Mouse (Mus musculus) forebrain, embryonic 12.5 days (tissue): Measurements from ENCODE around the gene Gm6583. TPM values are rescaled to one million over a fixed set of nuclear protein-coding genes. Genes with fewer than 3 reads are reported as not detected.

ENCODE experiments used
- ATAC-seq: fragments of 200-750 bp; cut with Nextera tagmentation; 2 replicates; pipeline ENCODE4 v1.8.0; 2017; ENCODE audit warnings: moderate TSS enrichment; ENCODE audit not compliant: low FRiP score
- H3K27ac ChIP-seq: fragments of 300-500 bp; sonication (generic); 2 replicates; pipeline ENCODE4 v1.5.1; 2016; ENCODE audit warnings: mild to moderate bottlenecking
- H3K27me3 ChIP-seq: fragments of 300-500 bp; sonication (generic); 2 replicates; pipeline ENCODE4 v1.6.1; 2016; ENCODE audit warnings: mild to moderate bottlenecking
- H3K36me3 ChIP-seq: fragments of 300-500 bp; sonication (generic); replicated peaks from 2 replicates; pipeline ENCODE4 v1.6.1; 2016; ENCODE audit warnings: mild to moderate bottlenecking
- H3K4me1 ChIP-seq: fragments of 300-500 bp; sonication (generic); 2 replicates; pipeline ENCODE4 v1.6.1; 2016
- H3K4me2 ChIP-seq: fragments of 300-500 bp; sonication (generic); 2 replicates; pipeline ENCODE4 v1.6.1; 2016; ENCODE audit warnings: mild to moderate bottlenecking, moderate library complexity
- H3K4me3 ChIP-seq: fragments of 300-500 bp; sonication (generic); replicated peaks from 2 replicates; pipeline ENCODE4 v1.5.1; 2016; ENCODE audit warnings: mild to moderate bottlenecking
- H3K9ac ChIP-seq: fragments of 300-500 bp; sonication (generic); 2 replicates; pipeline ENCODE4 v1.6.1; 2016; ENCODE audit warnings: mild to moderate bottlenecking
- H3K9me3 ChIP-seq: fragments of 300-500 bp; sonication (generic); 2 replicates; pipeline ENCODE4 v1.6.1; 2016
- WGBS: fragments of 180-500 bp; shearing (Covaris S2); methylation state at CpG from one replicate; pipeline ENCODE4 v1.1.7; 2016; 5-methylcytosine and 5-hydroxymethylcytosine counted together
- polyA plus RNA-seq: library from polyadenylated mRNA; unstranded; fragments of >200 nt; fragmentation: Nextera tagmentation; extraction: Ambion mirVana; gene quantifications from 2 replicates; pipeline ENCODE4 v1.2.1, GENCODE M21; 2016

The Gm6583 gene
- 0.22 and 0.31 TPM in 2 replicates for polyA plus RNA-seq

DNA sequence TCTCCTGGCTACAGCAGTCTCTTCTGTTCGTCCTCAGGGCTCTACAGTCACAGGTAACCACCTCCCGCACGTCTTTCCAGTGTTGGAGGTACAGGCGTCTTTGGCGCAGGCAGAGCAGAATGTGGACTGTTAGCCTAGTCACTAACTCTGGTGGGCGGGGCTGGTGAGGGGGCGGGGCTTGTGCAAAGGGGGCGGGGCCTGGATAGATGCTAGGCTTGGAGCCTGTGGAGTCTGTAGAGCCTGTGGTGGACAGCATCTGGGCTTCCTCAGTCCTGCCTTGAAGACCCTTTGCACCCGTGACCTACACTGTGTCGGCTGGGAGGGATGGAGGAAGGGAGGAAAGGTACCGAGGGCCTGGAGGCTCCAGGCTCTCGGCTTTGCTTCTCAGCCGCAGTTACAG is at the start of gene Gm6583:
Gene Gm6583, minus strand, starts transcription at position 124 of the 400 bp plus-strand sequence.
- Histone ChIP-seq H3K4me2 (no peak within 1 kb of the TSS), H3K36me3 (peaks cover 71% of the 10 kb centered on the region), H3K27ac (no peak within 1 kb of the TSS), H3K9ac (no peak within 1 kb of the TSS), H3K4me3 (no peak within 1 kb of the TSS), H3K4me1 (no peaks in the 10 kb centered on the region), H3K27me3 (no peaks in the 10 kb centered on the region), H3K9me3 (no peaks in the 10 kb centered on the region)
- no peak for ATAC-seq
- 62% methylated on average over 13 of the region's 13 CpGs for WGBS

DNA sequence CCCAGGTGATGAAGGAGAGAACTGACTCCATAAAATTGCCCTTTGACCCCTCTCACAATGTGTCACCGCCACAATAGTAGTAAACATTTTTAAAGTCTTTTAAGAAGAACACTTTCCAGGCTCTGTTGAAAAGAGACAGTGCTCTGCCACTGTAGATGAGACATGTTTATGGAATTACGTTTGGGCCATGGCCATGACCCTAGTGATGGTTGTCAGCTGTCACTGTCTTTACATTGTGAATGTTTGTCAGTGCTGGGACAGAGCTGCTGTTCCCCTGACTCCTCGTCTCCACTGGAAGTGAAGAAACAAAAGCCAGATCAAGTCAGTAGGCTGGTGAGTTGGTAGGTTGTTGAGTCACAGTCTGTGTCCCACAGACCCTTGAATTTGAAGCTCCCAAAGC is 46.6 kb upstream of the Gm6583 start:
- 81% methylated on average over 3 of the region's 3 CpGs for WGBS
- no peak overlapping the region for H3K27ac ChIP-seq
- H3K9ac ChIP-seq = no peak overlapping the region
- H3K27me3 ChIP-seq = 0 out of 2 replicates have a peak, but pooled peaks cover 8% of the 10 kb centered on the region
- no peak overlapping the region for H3K4me2 ChIP-seq
- no peak for ATAC-seq
- H3K9me3 ChIP-seq = no peaks in the 10 kb centered on the region
- no peaks in the 10 kb centered on the region for H3K36me3 ChIP-seq
- H3K4me1 ChIP-seq = no peaks in the 10 kb centered on the region
- no peak overlapping the region for H3K4me3 ChIP-seq

DNA sequence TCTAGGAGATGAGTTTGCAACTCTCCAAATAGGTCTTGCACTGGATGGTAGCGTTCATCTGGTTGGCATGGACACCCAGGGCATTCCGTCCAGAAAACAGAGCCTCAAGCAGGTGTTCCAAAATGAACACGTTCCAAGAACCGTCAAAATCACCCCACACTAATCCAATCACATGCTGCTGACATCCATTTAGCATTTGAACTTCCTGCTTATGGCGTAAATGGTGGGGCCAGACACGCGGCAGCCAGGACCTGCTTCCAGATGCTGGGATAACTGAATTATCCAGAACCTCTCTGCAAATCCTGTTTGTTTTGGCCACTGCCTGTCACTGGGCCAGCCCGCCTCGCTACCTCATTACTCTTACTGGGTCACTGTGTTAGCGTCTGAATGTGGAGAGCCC is 43.5 kb upstream of the Gm6583 start:
- Histone ChIP-seq H3K4me1 (peaks cover 15% of the 10 kb centered on the region), H3K4me2 (no peak overlapping the region), H3K27me3 (0 out of 2 replicates have a peak, but pooled peaks cover 3% of the 10 kb centered on the region), H3K9me3 (no peaks in the 10 kb centered on the region), H3K27ac (no peak overlapping the region), H3K4me3 (no peak overlapping the region), H3K36me3 (no peaks in the 10 kb centered on the region), H3K9ac (no peak overlapping the region)
- 79% methylated on average over 10 of the region's 10 CpGs for WGBS
- no peak for ATAC-seq

DNA sequence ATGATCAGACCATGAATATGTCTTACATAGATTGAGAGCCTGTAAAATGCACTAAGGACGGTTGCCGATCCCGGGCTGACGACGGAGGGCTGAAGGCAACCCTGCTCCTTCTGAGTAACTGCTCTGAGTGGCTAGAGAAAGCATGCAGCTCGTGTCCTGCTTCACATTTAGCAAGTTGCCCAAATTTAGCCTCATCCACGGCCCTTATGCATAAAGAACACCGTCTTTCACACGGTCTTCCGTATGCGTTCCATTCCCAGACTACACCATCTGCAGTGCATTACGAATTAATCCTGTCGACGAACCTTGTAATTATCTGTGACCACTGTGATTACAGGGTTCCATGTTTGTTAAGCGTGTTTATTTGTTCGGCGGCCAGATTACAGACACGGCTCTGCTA is 40.2 kb upstream of the Gm6583 start:
- ATAC-seq = no peak
- no peak overlapping the region for H3K9ac ChIP-seq
- H3K27me3 ChIP-seq = no peaks in the 10 kb centered on the region; the same call in 1 of the 2 replicates
- H3K4me1 ChIP-seq = peaks cover 40% of the 10 kb centered on the region
- H3K36me3 ChIP-seq = peaks cover 8% of the 10 kb centered on the region
- 73% methylated on average over 18 of the region's 18 CpGs for WGBS
- peak overlapping the region; percentile 93 for H3K27ac ChIP-seq
- H3K4me2 ChIP-seq = no peak overlapping the region
- H3K9me3 ChIP-seq = no peaks in the 10 kb centered on the region
- no peak overlapping the region for H3K4me3 ChIP-seq

DNA sequence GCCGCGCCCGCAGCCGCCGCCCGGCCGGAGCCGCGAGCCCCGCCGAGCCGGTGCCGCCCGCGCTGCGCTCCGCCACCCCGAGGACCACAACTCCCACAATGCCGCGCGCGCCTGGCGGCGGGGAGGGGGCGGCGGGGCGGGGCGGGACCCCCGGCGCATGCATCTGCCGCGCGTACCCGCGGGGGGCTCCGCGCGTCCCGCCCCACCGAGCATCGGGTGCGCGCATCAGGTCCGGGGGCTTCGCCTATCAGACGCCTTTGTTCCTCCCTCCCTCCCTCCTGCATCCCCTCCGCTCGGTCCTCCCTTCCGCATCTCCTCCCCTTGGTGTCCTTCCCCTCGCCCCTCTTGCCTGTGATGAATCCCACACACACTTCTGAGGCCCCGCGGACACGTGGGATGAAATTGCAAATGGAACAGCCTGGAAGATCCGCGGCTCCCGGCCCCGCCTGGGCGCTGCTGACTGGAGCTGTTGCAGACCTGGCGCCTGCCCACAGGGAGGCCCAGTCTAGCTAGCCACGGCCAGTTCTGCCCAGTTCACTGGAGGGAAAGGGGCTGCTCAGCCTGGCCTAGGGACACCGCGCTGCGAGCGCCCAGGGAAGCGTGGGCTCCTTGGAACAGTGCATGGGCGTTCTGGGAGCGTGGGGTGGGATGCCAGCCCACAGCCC is 39.1 kb upstream of the Gm6583 start, which contains the start of gene Asphd2:
Gene Asphd2, minus strand, starts transcription at position 88 of the 665 bp plus-strand sequence.
- peak within 1 kb of the TSS; percentile 93 for H3K27ac ChIP-seq
- H3K27me3 ChIP-seq = no peaks in the 10 kb centered on the region; the same call in 1 of the 2 replicates
- H3K36me3 ChIP-seq = peaks cover 14% of the 10 kb centered on the region
- 1% methylated on average over 22 of the region's 67 CpGs for WGBS
- peak; percentile 86 for ATAC-seq
- H3K9ac ChIP-seq = peak within 1 kb of the TSS; percentile 74
- peak within 1 kb of the TSS; percentile 73 for H3K4me3 ChIP-seq
- peak within 1 kb of the TSS; percentile 78 for H3K4me2 ChIP-seq
- peaks cover 43% of the 10 kb centered on the region for H3K4me1 ChIP-seq
- H3K9me3 ChIP-seq = no peaks in the 10 kb centered on the region

DNA sequence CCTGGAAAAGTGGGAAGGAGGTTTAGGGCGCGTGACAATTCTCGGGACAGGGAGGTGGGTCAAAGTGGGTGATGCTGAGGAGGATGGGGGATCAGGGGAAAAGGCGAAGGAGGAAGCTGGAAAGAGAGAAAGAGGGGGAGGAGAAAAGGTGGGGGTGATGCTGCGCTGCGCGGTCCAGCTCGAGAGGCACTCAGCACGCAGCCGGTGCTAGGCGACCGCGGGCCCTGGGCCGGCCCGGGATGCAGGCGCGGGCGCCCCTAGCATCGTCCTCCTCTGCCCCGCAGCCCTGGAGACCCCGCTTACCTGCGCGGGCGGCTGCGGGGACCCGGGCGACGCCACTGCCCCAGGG is 38.6 kb upstream of the Gm6583 start:
- Histone ChIP-seq H3K4me3 (peak overlapping the region; percentile 73), H3K36me3 (peaks cover 14% of the 10 kb centered on the region), H3K27ac (peak overlapping the region; percentile 93), H3K27me3 (no peaks in the 10 kb centered on the region; the same call in 1 of the 2 replicates), H3K4me2 (peak overlapping the region; percentile 78), H3K9me3 (no peaks in the 10 kb centered on the region), H3K9ac (peak overlapping the region; percentile 74), H3K4me1 (peaks cover 43% of the 10 kb centered on the region)
- WGBS = 0% methylated on average over 26 of the region's 28 CpGs
- ATAC-seq = peak; percentile 82

DNA sequence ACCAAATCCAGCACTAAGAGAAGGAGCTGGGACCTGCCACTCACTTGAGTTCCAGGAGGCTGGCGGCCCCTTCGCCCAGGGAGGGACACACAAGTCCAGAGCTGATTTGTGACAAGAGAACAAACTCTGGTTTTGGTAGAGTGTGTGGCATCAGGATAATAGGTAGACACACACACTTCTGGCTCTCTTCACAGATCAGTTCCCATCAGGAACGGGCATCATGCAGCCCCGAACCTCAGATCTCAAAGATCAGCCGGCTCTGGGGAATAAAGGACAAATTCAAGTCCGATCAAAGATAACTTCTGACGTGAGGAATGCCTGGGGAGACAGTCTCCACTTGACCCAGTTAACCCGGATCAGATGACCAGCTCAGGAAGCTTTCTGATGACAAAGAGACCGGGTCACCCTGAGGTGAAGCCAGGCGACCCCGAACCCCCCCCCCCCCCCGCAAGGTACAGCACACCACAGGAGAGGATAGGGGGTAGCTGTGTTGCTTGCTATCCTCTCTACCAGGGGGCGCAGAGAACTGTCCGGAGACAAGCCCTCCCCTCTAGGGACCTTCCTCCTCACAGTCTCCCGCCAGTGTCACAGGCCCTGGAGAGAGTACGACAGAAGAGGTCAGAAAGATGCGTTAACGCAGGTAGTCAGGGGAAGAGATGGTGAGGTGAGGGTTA is 38.0 kb upstream of the Gm6583 start:
- no peaks in the 10 kb centered on the region; the same call in 1 of the 2 replicates for H3K27me3 ChIP-seq
- H3K4me2 ChIP-seq = peak overlapping the region; percentile 78
- H3K36me3 ChIP-seq = peaks cover 14% of the 10 kb centered on the region
- peak; percentile 36 for ATAC-seq
- no peaks in the 10 kb centered on the region for H3K9me3 ChIP-seq
- H3K27ac ChIP-seq = no peak overlapping the region
- H3K4me3 ChIP-seq = peak overlapping the region; percentile 73
- 10% methylated on average over 17 of the region's 18 CpGs for WGBS
- H3K9ac ChIP-seq = peak overlapping the region; percentile 74
- H3K4me1 ChIP-seq = peaks cover 43% of the 10 kb centered on the region

DNA sequence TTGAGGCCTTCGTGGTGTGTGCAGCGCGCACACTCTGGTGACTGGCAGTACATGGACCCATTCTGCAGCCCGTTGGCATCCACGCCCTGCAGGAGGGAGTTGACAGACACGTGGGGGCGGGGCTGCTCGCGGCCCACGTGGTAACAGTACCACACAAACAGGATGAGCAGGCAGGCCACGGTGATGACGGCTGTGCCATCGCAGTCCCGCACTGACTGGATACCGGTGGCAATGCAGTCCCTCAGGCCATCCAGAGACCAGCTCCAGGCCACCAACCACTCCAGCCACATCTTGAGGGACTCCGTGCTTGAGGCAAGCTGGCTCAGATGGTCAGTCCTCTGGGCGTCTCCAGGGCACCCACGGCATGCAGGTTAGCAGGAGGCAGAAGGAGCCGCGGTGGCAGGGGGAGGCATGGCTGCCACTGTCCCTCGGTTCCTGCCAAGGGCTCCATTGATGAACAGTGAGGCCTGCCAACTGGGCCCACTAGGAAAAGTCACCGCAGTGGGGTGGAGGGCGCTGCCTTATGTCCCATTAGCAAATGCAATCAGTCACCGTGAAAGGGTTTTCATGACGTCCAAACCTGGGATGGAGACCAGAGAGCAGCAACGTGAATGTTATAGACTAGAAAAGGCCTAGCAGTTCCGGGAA is 36.0 kb upstream of the Gm6583 start:
- Histone ChIP-seq H3K4me1 (peaks cover 43% of the 10 kb centered on the region), H3K9me3 (no peaks in the 10 kb centered on the region), H3K27ac (no peak overlapping the region), H3K4me3 (no peak overlapping the region), H3K27me3 (no peaks in the 10 kb centered on the region; the same call in 1 of the 2 replicates), H3K36me3 (peaks cover 27% of the 10 kb centered on the region), H3K9ac (no peak overlapping the region), H3K4me2 (no peak overlapping the region)
- 76% methylated on average over 27 of the region's 27 CpGs for WGBS
- no peak for ATAC-seq

DNA sequence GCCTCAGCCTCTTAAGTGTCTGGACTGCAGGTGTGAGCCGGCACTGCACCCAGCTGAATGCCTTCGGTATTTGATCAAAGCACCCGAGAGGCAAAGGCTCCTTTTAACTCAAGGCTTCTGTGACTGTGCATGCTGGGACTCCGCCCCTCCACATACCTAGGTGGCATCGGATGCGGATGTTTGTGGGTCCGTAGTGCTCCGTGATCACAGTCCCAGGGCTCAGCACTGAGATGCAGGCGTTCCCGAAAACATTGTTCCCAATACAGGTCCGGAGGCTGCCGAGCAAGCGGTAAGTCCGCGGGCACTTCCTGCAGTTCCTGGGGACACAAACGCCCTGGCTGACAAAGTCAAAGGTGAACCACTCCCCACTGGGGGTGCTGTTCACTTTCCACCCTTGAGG is 35.2 kb upstream of the Gm6583 start:
- ATAC-seq = no peak
- H3K4me1 ChIP-seq = peaks cover 41% of the 10 kb centered on the region
- WGBS = 68% methylated on average over 16 of the region's 16 CpGs
- H3K4me2 ChIP-seq = no peak overlapping the region
- H3K4me3 ChIP-seq = no peak overlapping the region
- H3K9me3 ChIP-seq = no peaks in the 10 kb centered on the region
- H3K36me3 ChIP-seq = peaks cover 35% of the 10 kb centered on the region
- H3K9ac ChIP-seq = no peak overlapping the region
- no peak overlapping the region for H3K27ac ChIP-seq
- no peaks in the 10 kb centered on the region; the same call in 1 of the 2 replicates for H3K27me3 ChIP-seq

DNA sequence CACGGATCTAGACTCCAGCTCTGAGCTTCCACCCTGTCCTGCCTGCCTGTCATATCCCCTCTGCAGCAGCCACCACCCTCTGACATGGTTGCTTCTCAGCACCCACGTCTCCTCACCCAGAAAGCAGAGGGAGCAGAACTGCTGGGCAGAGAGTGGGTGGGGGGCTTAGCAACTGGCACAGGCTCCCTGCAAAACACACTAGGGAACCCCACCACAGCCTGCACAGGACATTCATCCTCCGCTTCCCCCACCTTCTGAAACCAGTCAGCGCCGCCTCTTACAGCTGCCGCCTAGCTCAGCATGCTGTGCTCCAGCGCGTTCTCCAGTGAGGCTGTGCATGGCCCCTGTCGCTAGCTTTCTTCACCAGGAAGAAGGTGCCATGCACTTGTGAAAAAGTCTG is 33.5 kb upstream of the Gm6583 start:
- 85% methylated on average over 9 of the region's 9 CpGs for WGBS

DNA sequence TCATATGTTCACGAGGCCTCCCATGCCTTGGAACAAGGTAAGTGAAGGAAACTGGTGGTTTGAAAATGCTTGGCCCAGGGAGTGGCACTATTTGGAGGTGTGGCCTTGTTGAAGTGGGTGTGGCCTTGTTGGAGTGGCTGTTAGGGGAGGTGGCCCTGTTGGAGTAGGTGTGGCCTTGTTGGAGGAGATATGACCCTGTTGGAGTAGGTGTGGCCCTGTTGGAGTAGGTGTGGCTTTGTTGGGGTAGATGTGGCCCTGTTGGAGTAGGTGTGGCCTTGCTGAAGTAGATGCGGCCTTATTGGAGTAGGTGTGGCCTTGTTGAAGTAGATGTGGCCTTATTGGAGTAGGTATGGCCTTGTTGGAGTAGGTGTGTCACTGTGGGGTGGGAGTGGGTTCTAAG is 30.1 kb upstream of the Gm6583 start:
- no peaks in the 10 kb centered on the region for H3K27me3 ChIP-seq
- H3K27ac ChIP-seq = no peak overlapping the region
- no peak for ATAC-seq
- peaks cover 41% of the 10 kb centered on the region for H3K36me3 ChIP-seq
- H3K4me3 ChIP-seq = no peak overlapping the region
- H3K9ac ChIP-seq = no peak overlapping the region
- WGBS = 82% methylated on average over 2 of the region's 2 CpGs
- no peak overlapping the region for H3K4me2 ChIP-seq
- H3K4me1 ChIP-seq = peaks cover 9% of the 10 kb centered on the region
- H3K9me3 ChIP-seq = no peaks in the 10 kb centered on the region

More for the DNA sequence above, 33.5 kb upstream of the Gm6583 start:
- Histone ChIP-seq H3K9ac (no peak overlapping the region), H3K9me3 (no peaks in the 10 kb centered on the region), H3K4me2 (no peak overlapping the region), H3K27ac (no peak overlapping the region), H3K36me3 (peaks cover 48% of the 10 kb centered on the region), H3K27me3 (no peaks in the 10 kb centered on the region; the same call in 1 of the 2 replicates), H3K4me1 (peaks cover 29% of the 10 kb centered on the region), H3K4me3 (no peak overlapping the region)
- no peak for ATAC-seq

DNA sequence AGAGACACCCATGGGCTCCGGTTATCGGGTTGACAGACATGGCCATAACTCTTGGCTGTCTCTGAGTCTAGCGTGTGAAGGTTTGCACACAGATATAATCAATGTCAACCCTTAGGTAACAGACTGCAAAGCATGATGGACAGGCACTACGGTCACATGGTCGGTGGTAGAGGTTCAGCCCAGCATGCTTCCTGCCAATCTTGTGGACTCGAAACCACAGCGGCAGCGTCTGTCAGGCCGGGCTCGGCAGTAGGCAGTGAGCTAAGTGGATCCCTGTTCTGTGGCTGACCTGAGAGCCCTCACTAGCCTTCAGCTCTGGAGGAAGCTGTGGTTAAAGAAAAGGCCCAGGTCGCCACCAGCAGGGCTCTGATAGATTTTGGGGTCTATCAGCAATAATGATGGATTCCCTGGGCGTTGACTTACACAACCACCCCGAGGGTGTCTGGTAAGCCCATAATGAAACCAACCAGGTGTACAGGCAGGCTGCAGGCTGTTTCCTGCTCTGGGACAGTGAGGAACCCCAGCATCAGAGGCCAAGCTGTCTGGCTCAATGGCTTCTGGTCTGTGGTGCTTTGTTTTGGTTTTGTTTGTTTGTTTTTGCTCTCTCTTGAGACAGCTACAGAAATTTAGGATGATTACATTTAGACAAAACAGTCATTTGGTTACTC is 29.1 kb upstream of the Gm6583 start:
- Histone ChIP-seq H3K27ac (no peak overlapping the region), H3K36me3 (peaks cover 39% of the 10 kb centered on the region), H3K4me2 (no peak overlapping the region), H3K9me3 (no peaks in the 10 kb centered on the region), H3K27me3 (no peaks in the 10 kb centered on the region), H3K4me1 (peaks cover 7% of the 10 kb centered on the region), H3K4me3 (no peak overlapping the region), H3K9ac (no peak overlapping the region)
- WGBS = 90% methylated on average over 13 of the region's 13 CpGs
- no peak for ATAC-seq
